Mouse (Mus musculus) A20 (cell line): ENCODE measurements around the gene Cadps2.

ENCODE experiments used
- DNase-seq: peaks from one replicate; pipeline ENCODE4 v3.0.0-alpha.2; 2011; ENCODE audit warnings: low read depth, low spot score

Gene Cadps2

GRCm38 (mm10) chr6:23252196-23253135 lies 586.8 kb downstream of the Cadps2 start:
- DNase-seq = no peak

GRCm38 (mm10) chr6:23251431-23251830 lies 587.8 kb downstream of the Cadps2 start:
- DNase-seq = no peak

GRCm38 (mm10) chr6:23250288-23250955 lies 588.8 kb downstream of the Cadps2 start:
- DNase-seq = no peak

- DNase-seq = no peak
These were observed 589.5 kb downstream of the Cadps2 start for GRCm38 (mm10) chr6:23249616-23250287.

- no peak for DNase-seq
These were observed 590.2 kb downstream of the Cadps2 start for GRCm38 (mm10) chr6:23249053-23249401.

- no peak for DNase-seq
These were observed 590.7 kb downstream of the Cadps2 start, which contains the start of gene Fezf1 for GRCm38 (mm10) chr6:23248313-23249052. Fezf1 (minus strand) TSS chr6:23248362.

GRCm38 (mm10) chr6:23247512-23248312 lies 591.5 kb downstream of the Cadps2 start:
- no peak for DNase-seq

- no peak for DNase-seq
These were observed 592.3 kb downstream of the Cadps2 start for GRCm38 (mm10) chr6:23246790-23247511.

GRCm38 (mm10) chr6:23246061-23246789 lies 593.0 kb downstream of the Cadps2 start:
- no peak for DNase-seq

- no peak for DNase-seq
These were observed 593.6 kb downstream of the Cadps2 start for GRCm38 (mm10) chr6:23245545-23246011.

- DNase-seq = no peak
These were observed 594.1 kb downstream of the Cadps2 start for GRCm38 (mm10) chr6:23245121-23245520.

GRCm38 (mm10) chr6:23243821-23244760 lies 595.1 kb downstream of the Cadps2 start:
- no peak for DNase-seq
